Mouse (Mus musculus) thymus, adult 2 months (tissue): ENCODE results near the gene Kcnq1. TPM values are rescaled to one million over a fixed set of nuclear protein-coding genes. Genes with fewer than 3 reads are reported as not detected.

Experiments
- DNase-seq: peaks from one replicate; pipeline ENCODE4 v3.0.0; 2021
- H3K27ac ChIP-seq: fragments of 200-500 bp; 2 replicates; pipeline ENCODE4 v1.5.1; 2012; ENCODE audit warnings: low read length, control low read depth; ENCODE audit not compliant: control insufficient read depth, insufficient read depth
- H3K27me3 ChIP-seq: fragments of 200-500 bp; 2 replicates; pipeline ENCODE4 v1.6.1; 2012; ENCODE audit warnings: mild to moderate bottlenecking, low read length, moderate library complexity, mixed read lengths; ENCODE audit not compliant: control insufficient read depth, insufficient read depth
- H3K36me3 ChIP-seq: fragments of 200-500 bp; 2 replicates; pipeline ENCODE4 v1.6.1; 2012; ENCODE audit warnings: mild to moderate bottlenecking, low read length, moderate library complexity; ENCODE audit not compliant: control insufficient read depth, insufficient read depth
- H3K4me1 ChIP-seq: fragments of 200-500 bp; replicated peaks from 2 replicates; pipeline ENCODE4 v1.6.1; 2012; ENCODE audit warnings: low read length; ENCODE audit not compliant: control insufficient read depth, insufficient read depth
- H3K4me3 ChIP-seq: fragments of 200-500 bp; 2 replicates; pipeline ENCODE4 v1.5.1; 2012; ENCODE audit warnings: mild to moderate bottlenecking, low read length, control low read depth, moderate library complexity; ENCODE audit not compliant: control insufficient read depth, insufficient read depth
- CTCF ChIP-seq: fragments of 200-500 bp; IDR thresholded peaks from 2 replicates; pipeline ENCODE4 v1.5.1; 2012; ENCODE audit warnings: mild to moderate bottlenecking, control low read depth, low read length, moderate library complexity, borderline replicate concordance; ENCODE audit not compliant: control insufficient read depth, poor library complexity, insufficient read depth; ENCODE audit errors: extremely low read depth
- POLR2A ChIP-seq: fragments of 200-500 bp; IDR thresholded peaks from 2 replicates; pipeline ENCODE4 v1.6.1; 2012; ENCODE audit warnings: mild to moderate bottlenecking, low read length, control low read depth, moderate library complexity; ENCODE audit not compliant: control insufficient read depth, poor library complexity, insufficient read depth; ENCODE audit errors: extremely low read depth
- WGBS: fragments of 180-500 bp; shearing (Covaris S2); methylation state at CpG from one replicate; pipeline ENCODE4 v1.1.7; 2018; 5-methylcytosine and 5-hydroxymethylcytosine counted together
- polyA plus RNA-seq: library from polyadenylated mRNA; depleted of rRNA; stranded (reverse); fragments of >200 nt; gene quantifications from 2 replicates; pipeline ENCODE4 v1.2.3, GENCODE M21; 2012

Gene Kcnq1
- polyA plus RNA-seq, 1 experiment, result 4.6 TPM

GRCm38 (mm10) chr7:143438965-143439364 lies 332.8 kb downstream of the Kcnq1 start:
- no peak overlapping the region for H3K4me3 ChIP-seq
- WGBS, result 96% methylated on average over 1 of the region's 1 CpGs
- no peak overlapping the region for H3K27ac ChIP-seq
- H3K27me3 ChIP-seq, result peaks cover 4% of the 10 kb centered on the region; the same call in 1 of the 2 replicates
- DNase-seq, result no peak
- H3K36me3 ChIP-seq, result no peaks in the 10 kb centered on the region
- TF ChIP-seq CTCF (no peak), POLR2A (no peak)
- no peaks in the 10 kb centered on the region for H3K4me1 ChIP-seq

GRCm38 (mm10) chr7:143444580-143444954 lies 338.4 kb downstream of the Kcnq1 start:
- no peaks in the 10 kb centered on the region for H3K4me1 ChIP-seq
- no peak overlapping the region for H3K27ac ChIP-seq
- DNase-seq, result no peak
- 48% methylated on average over 8 of the region's 8 CpGs for WGBS
- H3K36me3 ChIP-seq, result no peaks in the 10 kb centered on the region
- TF ChIP-seq CTCF (no peak), POLR2A (no peak)
- H3K27me3 ChIP-seq, result peaks cover 14% of the 10 kb centered on the region
- H3K4me3 ChIP-seq, result no peak overlapping the region

GRCm38 (mm10) chr7:143444955-143445648 lies 338.9 kb downstream of the Kcnq1 start:
- Histone ChIP-seq H3K27me3 (peaks cover 14% of the 10 kb centered on the region), H3K4me1 (no peaks in the 10 kb centered on the region), H3K27ac (no peak overlapping the region), H3K4me3 (no peak overlapping the region), H3K36me3 (no peaks in the 10 kb centered on the region)
- TF ChIP-seq CTCF, result no peak
- no peak for DNase-seq
- 13% methylated on average over 55 of the region's 55 CpGs for WGBS

- no peak for TF ChIP-seq CTCF
- no peak for TF ChIP-seq POLR2A
Observed at GRCm38 (mm10) chr7:143445651-143446460, 339.7 kb downstream of the Kcnq1 start.

GRCm38 (mm10) chr7:143447130-143447529 lies 341.0 kb downstream of the Kcnq1 start:
- no peaks in the 10 kb centered on the region for H3K4me1 ChIP-seq
- TF ChIP-seq CTCF (no peak), POLR2A (no peak)
- 77% methylated on average over 2 of the region's 2 CpGs for WGBS
- H3K27ac ChIP-seq, result no peak overlapping the region
- peaks cover 14% of the 10 kb centered on the region for H3K27me3 ChIP-seq
- no peak overlapping the region for H3K4me3 ChIP-seq
- no peaks in the 10 kb centered on the region for H3K36me3 ChIP-seq
- DNase-seq, result no peak

More at GRCm38 (mm10) chr7:143445651-143446460, 339.7 kb downstream of the Kcnq1 start:
- H3K36me3 ChIP-seq, result no peaks in the 10 kb centered on the region
- DNase-seq, result no peak
- WGBS, result 18% methylated on average over 53 of the region's 53 CpGs
- peaks cover 14% of the 10 kb centered on the region for H3K27me3 ChIP-seq
- no peaks in the 10 kb centered on the region for H3K4me1 ChIP-seq
- H3K4me3 ChIP-seq, result no peak overlapping the region
- no peak overlapping the region for H3K27ac ChIP-seq

GRCm38 (mm10) chr7:143458963-143459331 lies 352.8 kb downstream of the Kcnq1 start:
- peaks cover 9% of the 10 kb centered on the region for H3K4me1 ChIP-seq
- H3K36me3 ChIP-seq, result no peaks in the 10 kb centered on the region
- DNase-seq, result no peak
- peaks cover 10% of the 10 kb centered on the region; the same call in 1 of the 2 replicates for H3K27me3 ChIP-seq
- no peak overlapping the region for H3K4me3 ChIP-seq
- 54% methylated on average over 38 of the region's 38 CpGs for WGBS
- no peak overlapping the region for H3K27ac ChIP-seq
- TF ChIP-seq CTCF (no peak), POLR2A (no peak)
